Mouse (Mus musculus) lung, postnatal 14 days (tissue): ENCODE results near the gene 9930022D16Rik.

Experiments used
- DNase-seq: peaks from one replicate; pipeline ENCODE4 v3.0.0; 2021

Gene 9930022D16Rik

DNA sequence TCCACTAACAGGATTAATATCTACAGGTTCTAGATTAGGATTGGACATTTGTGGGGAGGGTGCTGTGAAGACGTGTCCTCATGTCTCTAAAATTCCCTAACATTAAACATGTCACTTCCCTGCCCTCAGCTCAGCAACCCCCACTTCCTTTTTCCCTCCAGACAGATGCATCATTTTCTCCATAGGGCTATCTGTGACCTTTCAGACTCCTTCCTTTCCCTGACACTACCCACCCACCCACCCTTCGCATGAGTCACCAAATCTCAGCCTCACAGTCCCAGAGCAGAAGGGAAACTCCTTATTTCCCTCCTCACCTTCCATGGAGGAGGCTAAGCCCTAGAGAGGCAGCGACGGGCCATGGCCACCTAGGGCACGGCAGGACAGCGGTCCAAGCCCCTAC, at the start of gene 9930022D16Rik:
TSS of gene 9930022D16Rik (plus strand) at position 301 of the 400 bp plus-strand sequence.
- no peak for DNase-seq

- DNase-seq = no peak
Observed at GRCm38 (mm10) chr11:109364337-109364736, 49.4 kb upstream of the 9930022D16Rik start.

DNA sequence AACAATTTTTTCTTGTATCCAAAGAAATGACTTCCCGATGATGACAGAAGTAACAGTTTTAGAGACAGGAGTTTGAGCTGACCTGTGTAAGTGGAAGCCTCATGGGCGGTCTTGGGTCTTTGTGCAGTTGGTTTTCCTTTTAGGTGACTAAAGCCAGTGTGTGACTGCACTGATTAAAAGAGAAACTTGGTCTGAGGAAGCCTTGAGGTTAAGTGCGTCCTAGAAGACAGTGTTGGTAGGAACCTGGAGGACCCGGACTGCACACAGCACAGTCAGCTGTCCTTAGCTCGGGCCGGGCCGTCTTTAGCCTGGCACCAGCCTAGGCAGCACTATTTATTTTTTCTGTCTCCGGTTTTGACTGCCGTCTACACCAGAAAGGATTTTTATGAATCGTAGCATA, 48.8 kb upstream of the 9930022D16Rik start:
- no peak for DNase-seq

GRCm38 (mm10) chr11:109365818-109366217, 47.9 kb upstream of the 9930022D16Rik start:
- DNase-seq = no peak

GRCm38 (mm10) chr11:109366802-109367579, 46.7 kb upstream of the 9930022D16Rik start:
- DNase-seq = no peak

DNA sequence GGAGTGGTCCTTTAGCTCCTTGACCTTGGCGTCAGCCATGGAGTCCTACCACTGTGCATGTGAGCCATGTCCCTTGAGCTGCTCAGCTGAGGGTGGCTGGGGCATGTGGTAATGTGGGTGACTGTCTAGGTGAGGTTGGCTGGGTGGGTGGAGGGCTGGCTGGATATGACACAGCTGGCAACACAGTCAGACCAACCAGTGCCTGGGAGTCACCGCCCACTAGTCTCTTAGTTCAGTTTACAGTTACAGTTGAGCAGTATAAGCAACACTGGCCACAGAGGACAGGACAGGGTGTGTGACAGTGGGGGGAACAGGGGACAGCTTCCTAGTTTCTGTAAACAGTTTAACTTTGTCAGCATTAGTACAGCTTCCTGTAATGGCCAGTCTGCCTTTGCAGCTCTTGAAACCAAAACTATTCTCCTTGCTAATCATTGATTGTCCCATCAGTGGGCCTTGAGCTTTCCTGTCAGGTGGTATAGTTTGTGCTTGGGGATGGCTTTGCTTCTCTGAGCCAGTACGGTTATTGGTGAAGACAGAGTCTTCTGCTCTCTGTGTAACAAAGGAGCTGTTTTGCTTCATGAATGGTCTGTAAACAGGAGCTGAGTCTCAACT, 44.6 kb upstream of the 9930022D16Rik start:
- no peak for DNase-seq

- no peak for DNase-seq
Observed at GRCm38 (mm10) chr11:109375412-109375811, 38.3 kb upstream of the 9930022D16Rik start.

DNA sequence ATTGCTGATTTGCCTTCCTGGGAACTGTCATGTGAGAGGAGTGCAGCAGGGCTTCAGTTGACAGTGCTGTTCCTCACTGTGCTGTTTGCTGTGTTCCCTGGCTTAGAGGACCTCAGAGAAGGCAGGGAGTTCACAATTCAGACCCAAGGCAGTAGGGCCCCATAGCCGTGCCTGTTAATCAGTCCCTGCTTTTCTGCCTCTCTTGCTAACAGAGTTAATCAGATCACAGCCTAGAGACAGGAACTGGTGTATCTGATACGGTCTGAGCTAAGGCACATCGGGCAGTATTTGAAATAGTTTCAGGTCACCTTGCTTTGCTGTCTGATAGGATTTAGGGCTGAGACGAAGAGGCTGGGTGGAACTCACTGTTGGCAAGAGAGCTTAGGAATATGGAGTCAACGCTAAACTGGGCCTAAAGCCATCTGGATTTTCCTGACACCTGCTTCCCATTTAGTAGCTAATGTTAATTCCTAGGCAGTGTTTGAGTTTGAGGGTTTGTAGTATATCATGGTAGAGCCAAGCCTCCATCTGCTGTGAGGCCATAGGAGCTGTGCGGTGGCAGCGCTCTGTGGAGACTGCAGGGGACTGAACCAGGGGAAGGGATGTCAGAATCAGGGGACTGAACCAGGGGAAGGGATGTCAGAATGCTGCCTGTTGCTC, 37.1 kb upstream of the 9930022D16Rik start:
- no peak for DNase-seq

GRCm38 (mm10) chr11:109377477-109377876, 36.2 kb upstream of the 9930022D16Rik start:
- no peak for DNase-seq

- peak; percentile 43 for DNase-seq
Observed at GRCm38 (mm10) chr11:109378051-109378450, 35.7 kb upstream of the 9930022D16Rik start.

- DNase-seq = no peak
Observed at GRCm38 (mm10) chr11:109380662-109381061, 33.1 kb upstream of the 9930022D16Rik start.

DNA sequence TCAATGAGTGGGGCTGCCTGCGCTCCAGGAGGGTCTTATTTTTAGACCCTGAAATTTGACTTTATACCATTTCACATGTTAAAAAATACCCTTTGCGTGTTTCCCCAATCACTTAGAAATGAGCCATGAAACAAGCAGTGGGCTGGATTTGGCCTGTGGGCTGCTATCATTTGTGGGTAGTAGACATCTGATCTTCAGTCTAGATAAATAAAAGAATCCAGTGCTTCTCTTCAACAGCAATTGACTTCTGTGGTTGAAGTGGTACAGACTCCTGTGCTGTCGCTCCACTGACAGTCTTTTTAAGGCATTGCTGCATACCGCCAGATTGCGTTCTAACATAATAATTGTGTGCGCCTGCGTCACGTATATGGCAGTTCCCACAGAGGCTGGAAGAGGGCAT, 28.4 kb upstream of the 9930022D16Rik start:
- no peak for DNase-seq

GRCm38 (mm10) chr11:109389046-109389445, 24.7 kb upstream of the 9930022D16Rik start:
- DNase-seq = peak; percentile 59

DNA sequence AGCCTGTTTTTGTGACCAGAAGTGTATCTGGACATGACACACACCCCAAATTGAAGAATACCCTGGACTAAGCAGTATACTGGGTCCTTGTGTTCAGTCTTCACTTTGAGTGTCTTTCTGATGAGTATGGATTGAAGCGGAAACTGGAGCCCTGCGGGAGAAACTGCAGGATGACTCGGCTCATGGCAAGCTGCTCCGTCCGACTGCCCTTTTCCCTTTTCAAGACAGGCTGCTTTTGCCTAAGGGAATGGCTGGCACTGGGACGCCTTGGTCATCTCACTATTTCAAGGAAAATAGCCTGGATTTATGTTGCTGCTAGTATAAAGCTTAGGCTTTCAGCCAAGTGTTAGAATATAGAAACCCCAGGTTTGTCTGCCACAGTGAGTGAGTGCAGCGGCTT, 22.5 kb upstream of the 9930022D16Rik start:
- no peak for DNase-seq

GRCm38 (mm10) chr11:109391760-109392159, 22.0 kb upstream of the 9930022D16Rik start:
- DNase-seq = no peak

GRCm38 (mm10) chr11:109392601-109393000, 21.1 kb upstream of the 9930022D16Rik start:
- no peak for DNase-seq

GRCm38 (mm10) chr11:109394758-109395157, 19.0 kb upstream of the 9930022D16Rik start:
- DNase-seq = no peak

DNA sequence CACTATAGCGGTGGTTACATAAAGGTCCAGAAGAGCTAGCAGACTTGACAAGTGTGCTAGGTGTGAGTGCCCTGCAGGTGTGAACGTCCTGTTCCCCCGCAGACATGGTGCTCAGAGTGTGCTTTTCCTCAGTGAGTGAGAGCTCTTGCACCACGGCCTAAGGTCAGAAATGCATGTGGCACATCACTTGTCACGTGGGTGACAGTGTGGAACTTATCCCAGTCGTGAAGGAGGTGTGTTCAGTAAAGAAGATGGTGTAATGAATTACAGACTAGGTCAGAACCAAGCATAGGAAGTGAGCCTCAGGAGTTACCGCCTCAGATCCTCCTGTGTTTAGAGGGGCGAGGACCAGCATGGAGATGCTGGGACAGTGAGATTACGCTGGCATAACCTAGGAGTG, 18.4 kb upstream of the 9930022D16Rik start:
- no peak for DNase-seq

DNA sequence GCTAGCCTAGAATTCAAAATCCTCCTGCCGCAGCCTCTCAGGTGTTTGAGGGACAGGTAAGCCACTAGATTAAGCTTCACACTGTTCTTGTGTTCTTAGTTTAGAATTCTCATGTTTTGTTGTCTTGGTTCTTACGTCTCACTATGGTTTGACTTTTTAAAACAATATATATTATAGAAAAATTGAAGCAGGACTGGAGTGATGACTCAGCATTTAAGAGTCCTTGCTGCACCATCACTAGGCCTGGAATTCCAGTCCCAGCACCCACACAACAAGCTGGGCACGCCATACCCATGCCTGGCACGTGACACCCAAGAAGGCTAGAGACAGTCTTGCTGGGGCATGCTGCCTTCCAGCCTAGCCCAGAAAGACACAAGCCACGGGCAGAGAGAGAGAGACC, 7.3 kb upstream of the 9930022D16Rik start:
- no peak for DNase-seq

DNA sequence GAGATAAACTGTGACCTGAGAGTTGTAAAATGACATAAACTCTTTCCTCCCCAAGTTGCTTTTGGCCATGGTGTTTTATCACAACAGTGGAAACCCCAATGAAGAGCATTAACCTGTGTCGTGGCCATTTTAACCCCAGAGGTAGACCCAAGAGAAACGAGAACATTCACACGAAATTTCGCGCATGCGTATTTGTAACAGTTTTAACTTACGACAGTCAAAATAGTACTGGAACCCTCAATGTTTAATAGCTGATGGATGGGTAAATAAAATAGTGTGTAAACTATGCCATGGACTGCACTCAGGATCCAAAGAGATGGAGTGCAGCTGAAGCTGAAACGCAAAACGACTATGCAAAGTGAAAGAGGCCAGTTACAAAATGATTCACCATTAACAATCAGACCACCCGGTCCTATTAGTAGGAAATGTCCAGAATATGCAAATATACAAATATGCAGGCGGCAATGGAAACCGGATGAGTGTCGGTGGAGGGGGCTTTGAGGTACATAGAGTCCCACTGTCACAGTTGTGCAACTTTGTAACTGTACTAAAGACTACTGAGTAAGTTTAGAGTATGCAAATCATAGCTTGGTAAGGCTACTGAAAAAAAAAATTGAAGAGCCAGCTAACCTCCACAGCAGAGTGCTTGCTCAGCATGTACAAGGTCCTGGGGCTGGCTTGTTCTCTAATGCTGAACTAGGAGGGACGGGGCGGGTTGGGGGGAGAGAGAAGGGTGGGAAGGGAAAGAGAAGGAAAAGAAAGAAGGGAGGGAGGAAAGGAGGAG, 3.3 kb upstream of the 9930022D16Rik start:
- no peak for DNase-seq

- no peak for DNase-seq
Observed at GRCm38 (mm10) chr11:109414802-109415201, 1.1 kb downstream of the 9930022D16Rik start.

DNA sequence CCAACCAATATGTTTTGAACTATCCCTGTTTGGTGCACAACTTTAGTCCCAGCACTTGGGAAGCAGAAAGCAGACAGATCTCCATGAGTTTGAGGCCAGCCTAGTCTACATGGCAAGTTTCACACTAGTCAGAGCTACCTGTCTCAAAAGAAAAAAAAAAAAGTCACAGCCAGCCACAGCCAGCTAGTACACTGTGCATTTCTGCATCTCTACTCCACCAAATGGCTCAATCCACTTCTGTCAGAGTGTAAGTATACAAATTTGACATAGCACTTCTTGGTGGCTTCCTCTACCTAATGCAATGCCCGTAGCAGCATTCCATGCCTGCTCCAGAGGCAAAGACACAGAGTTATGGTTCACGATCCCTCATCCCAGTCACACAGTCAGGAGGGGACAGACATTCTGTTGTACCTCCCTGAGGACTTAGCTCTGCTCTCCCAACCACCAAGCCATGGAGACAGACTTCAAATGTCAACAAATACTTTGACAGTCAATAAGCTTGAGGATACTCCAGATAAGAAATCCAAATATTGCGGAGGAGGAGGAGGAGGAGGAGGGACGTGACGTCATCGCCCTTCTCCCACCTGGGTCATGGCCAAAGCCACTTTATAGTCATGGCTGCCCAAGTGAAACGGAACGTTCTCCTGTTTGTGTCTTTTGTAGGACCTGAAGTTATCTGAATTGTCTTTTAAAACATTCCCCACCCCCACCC, 3.1 kb downstream of the 9930022D16Rik start:
- DNase-seq = peak; percentile 77
